Mouse (Mus musculus) splenic B cell, adult 2 months (primary cell): ENCODE data around the gene Cyp4f17.
"Not testable (repeated sequence)": the region's sequence is repeated elsewhere in the genome, so short reads cannot be mapped to it uniquely, and the experiment has no call there.

Experiments used
- DNase-seq: peaks from one replicate; pipeline ENCODE4 v3.0.0-alpha.2; 2011; ENCODE audit warnings: low read depth, low spot score
- H3K27me3 ChIP-seq: 2 replicates; pipeline ENCODE4 v1.6.1; 2012; ENCODE audit warnings: mild to moderate bottlenecking, low read length, moderate library complexity, mixed read lengths; ENCODE audit not compliant: control insufficient read depth, poor library complexity, insufficient read depth, severe bottlenecking
- H3K36me3 ChIP-seq: 2 replicates; pipeline ENCODE4 v1.6.1; 2012; ENCODE audit warnings: mild to moderate bottlenecking, low read length, moderate library complexity, mixed read lengths; ENCODE audit not compliant: control insufficient read depth, poor library complexity, insufficient read depth, severe bottlenecking

Cyp4f17 gene

GRCm38 (mm10) chr17:32505851-32506728 lies at the start of gene Cyp4f17:
Cyp4f17 (plus strand) TSS chr17:32506050.
- H3K27me3 ChIP-seq: no peaks in the 10 kb centered on the region
- DNase-seq: no peak
- H3K36me3 ChIP-seq: no peaks in the 10 kb centered on the region; the same call in 1 of the 2 replicates

DNA sequence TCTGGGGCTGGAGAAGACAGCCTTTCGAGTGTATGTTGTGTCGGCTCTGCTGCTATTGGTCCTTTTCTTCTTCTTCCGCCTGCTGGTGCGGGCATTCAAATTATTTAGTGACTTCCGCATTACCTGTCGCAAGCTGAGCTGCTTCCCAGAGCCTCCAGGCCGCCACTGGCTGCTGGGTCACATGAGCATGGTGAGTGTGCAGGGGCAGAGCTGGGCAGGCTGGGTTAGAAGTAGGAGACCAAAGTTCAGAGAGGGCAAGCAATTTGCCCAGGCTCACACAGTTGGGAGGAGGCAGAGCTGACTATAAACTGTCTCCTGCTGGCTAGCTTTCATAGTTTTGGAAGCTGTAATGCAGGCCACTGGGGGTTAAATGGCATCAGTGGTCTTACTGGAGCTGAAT lies 37.4 kb upstream of the Cyp4f17 start:
- Histone ChIP-seq H3K27me3 (no peaks in the 10 kb centered on the region), H3K36me3 (no peaks in the 10 kb centered on the region)
- DNase-seq: no peak

GRCm38 (mm10) chr17:32470795-32471194 lies 35.1 kb upstream of the Cyp4f17 start:
- H3K36me3 ChIP-seq: no peaks in the 10 kb centered on the region
- no peak for DNase-seq
- H3K27me3 ChIP-seq: no peaks in the 10 kb centered on the region

- Histone ChIP-seq H3K36me3 (no peaks in the 10 kb centered on the region), H3K27me3 (no peaks in the 10 kb centered on the region)
- no peak for DNase-seq
Measured at GRCm38 (mm10) chr17:32472176-32472575, 33.7 kb upstream of the Cyp4f17 start.

GRCm38 (mm10) chr17:32474954-32475560 lies 30.8 kb upstream of the Cyp4f17 start:
- Histone ChIP-seq H3K27me3 (no peaks in the 10 kb centered on the region), H3K36me3 (no peaks in the 10 kb centered on the region)
- DNase-seq: peak; percentile 8

- Histone ChIP-seq H3K36me3 (no peaks in the 10 kb centered on the region), H3K27me3 (no peaks in the 10 kb centered on the region)
- DNase-seq: no peak
Measured at GRCm38 (mm10) chr17:32477204-32477603, 28.6 kb upstream of the Cyp4f17 start.

DNA sequence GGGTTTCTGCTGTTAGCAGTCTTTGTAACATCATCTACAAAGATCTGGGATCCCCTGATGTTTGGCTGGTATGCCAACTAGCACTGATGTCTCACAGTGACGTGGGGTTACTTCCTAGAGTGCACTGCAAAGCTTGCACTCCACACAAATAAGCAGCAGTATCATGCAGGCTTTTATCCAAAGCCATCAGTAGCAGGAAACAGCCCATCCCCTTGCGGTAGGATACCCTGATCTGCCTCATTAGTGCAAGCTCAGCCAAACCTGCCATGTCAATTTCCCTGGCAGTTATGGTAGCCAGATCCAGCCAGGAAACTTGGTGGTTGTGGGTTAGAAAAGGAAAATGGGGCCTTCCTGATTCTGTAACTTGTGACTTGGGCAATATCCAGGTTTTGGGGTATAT lies 27.1 kb upstream of the Cyp4f17 start:
- H3K27me3 ChIP-seq: no peaks in the 10 kb centered on the region
- no peak for DNase-seq
- no peaks in the 10 kb centered on the region for H3K36me3 ChIP-seq

DNA sequence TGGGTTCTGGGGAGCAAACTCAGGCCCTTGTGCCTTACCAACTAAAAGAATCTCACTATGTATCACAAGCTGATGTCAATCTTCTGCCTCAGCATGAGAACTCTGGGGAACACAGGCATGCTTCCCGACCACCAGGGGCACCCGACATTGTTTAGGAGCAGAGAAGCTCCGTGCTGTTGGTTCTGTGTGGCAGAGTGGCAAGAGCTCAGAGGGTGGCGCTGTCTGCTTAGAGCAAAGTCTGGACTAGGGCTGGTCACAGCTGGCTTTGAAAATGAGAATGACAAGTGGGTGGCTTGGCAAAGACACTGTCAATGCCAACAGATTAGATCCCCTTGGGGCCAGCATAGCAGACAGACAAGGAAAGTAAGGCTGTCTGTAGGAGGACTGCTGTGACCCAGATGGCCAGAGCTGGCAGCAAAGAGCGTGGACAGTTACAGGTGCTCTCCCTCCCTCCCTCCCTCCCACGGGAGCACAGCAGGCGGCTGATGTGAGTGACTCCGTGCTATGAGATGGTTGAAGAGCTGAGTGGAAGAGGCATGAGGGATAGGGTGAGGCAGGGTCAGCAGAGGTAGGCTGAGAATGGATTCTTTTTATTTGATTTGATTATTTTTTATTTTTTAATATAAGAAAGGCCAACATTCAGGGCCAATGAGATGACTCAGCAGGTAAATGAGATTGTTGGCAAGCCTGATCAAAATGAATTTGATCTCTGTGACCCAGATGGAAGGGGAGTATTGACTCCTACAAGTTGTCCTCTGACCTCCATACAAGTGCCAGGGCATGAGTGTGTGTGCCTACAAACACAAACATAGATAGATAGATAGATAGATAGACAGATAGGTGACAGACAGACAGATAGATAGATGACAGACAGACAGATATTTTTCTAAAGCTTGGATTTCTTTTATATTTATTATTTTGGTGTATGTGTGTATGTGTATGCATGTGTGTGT lies 26.0 kb upstream of the Cyp4f17 start:
- DNase-seq: peak; percentile 37
- Histone ChIP-seq H3K36me3 (no peaks in the 10 kb centered on the region), H3K27me3 (no peaks in the 10 kb centered on the region)

DNA sequence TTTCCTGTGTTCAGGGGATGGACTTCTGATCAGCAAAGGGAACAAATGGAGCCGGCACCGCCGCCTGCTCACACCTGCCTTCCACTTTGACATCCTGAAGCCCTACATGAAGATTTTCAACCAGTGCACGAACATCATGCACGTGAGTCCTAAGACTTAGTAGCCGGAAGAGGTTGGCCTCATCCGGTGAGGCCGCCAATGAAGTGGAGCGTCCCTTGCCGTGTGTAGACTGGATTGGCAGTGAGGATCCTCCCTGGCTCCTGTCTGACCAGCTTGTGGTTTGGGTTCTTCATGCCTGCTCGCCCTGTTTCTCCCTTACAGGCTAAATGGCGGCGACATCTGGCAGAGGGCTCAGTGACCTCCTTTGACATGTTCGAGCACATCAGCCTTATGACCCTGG lies 24.1 kb upstream of the Cyp4f17 start:
- DNase-seq: no peak
- Histone ChIP-seq H3K36me3 (no peaks in the 10 kb centered on the region), H3K27me3 (no peaks in the 10 kb centered on the region)

DNA sequence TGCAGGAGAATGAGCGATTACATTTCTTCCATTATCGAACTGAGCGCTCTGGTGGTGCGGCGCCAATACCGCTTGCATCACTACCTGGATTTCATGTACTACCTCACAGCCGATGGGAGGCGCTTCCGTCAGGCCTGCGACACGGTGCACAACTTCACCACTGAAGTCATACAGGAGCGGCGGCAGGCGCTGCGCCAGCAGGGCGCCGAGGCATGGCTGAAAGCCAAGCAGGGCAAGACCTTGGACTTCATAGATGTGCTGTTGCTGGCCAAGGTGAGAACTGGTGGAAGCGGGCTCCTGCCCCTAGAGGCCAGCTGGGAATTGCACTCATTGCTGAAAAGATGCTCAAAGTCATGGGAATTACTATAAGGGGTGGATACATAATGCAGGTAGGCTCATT lies 22.6 kb upstream of the Cyp4f17 start:
- Histone ChIP-seq H3K27me3 (no peaks in the 10 kb centered on the region), H3K36me3 (no peaks in the 10 kb centered on the region)
- peak; percentile 59 for DNase-seq

DNA sequence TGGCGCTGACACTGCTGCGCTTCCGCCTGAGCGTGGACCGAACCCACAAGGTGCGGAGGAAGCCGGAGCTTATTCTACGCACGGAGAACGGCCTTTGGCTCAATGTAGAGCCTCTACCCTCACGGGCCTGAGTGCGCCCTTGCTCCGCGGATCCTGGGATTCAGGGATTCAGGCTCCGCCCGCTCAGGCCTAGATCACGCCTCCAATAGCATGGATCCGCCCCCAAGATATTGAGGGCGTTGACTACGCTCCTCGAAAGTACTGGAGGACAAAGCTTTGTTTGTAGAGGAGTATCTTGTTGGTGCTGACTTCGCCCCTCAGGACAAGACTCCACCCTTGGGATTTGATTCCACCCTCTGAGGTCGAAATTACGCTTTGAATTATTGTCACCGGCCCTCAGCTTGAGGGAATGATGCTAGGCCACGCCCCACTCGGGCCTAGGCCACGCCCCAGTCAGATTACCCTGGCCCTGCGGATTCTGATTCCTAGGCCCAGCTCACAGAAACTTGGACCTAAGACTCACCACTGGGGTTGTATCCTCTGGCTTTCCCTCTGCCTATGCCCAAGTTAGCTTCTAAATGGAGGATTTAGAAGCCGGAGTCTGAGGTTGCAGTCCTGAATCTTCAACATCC lies 13.4 kb upstream of the Cyp4f17 start:
- peak; percentile 13 for DNase-seq
- Histone ChIP-seq H3K27me3 (no peaks in the 10 kb centered on the region; the same call in 1 of the 2 replicates), H3K36me3 (no peaks in the 10 kb centered on the region)

DNA sequence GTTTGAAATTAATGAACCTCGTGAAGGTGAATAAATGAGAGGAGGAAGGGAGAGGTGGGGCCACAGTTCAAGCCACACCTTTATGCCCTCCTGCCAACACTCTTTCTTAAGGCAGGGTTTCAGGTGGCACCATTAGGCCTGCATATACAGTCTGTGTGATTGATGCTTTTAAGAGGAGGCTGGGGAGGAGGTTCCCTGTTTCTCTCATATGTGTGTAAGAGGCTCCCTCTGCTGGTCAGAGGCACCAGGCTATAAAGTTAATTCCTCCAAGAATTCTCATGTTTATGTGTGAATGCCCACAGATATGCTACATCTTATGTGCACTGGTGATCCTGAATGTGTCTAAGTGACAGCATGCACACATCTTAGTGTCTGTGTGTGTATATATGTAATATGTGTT lies 11.2 kb upstream of the Cyp4f17 start:
- peak; percentile 81 for DNase-seq
- H3K27me3 ChIP-seq: no peaks in the 10 kb centered on the region; the same call in 1 of the 2 replicates
- no peaks in the 10 kb centered on the region for H3K36me3 ChIP-seq

DNA sequence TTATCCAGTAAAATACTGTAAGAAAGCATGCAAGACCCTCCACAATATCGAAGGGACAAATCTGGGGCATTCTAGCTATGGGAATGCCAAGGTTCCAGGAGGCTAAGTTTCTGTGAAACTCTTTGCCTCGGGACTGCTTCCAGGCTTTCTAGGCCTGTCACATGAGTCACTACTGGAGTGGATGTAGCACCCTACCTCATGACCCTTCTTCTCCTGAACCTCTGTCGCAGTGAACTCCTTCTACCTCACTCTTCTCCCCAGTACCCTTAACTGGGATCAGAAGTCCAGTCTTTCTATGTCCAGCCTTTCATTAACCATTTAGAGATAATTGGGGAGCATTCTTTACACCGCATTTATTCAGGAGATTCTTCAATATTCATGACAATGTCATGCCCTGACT lies 5.3 kb upstream of the Cyp4f17 start:
- H3K36me3 ChIP-seq, DNase-seq, H3K27me3 ChIP-seq: not testable (repeated sequence)

DNA sequence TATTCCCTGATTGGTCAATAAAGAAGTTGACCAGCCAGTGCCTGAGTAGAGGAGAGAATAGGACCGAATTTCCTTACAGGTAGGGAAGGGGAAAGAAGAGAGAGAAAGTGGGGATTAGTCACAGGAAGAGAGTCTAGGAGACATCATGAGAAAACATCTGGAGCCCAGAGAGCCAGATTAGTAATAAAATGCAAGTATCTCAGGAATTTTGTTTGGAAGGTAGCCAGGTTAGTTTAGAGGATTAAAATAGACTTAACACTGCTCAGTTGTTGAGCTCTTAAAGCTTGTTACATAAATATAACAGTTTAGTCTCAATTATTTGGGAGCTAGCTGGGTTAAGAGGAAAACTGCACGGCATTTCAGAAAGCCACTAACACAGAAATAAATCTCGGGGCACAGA lies 4.8 kb upstream of the Cyp4f17 start:
- DNase-seq: no peak
- Histone ChIP-seq H3K36me3 (no peaks in the 10 kb centered on the region; the same call in 1 of the 2 replicates), H3K27me3 (no peaks in the 10 kb centered on the region; the same call in 1 of the 2 replicates)
